Mouse (Mus musculus): ENCODE measurements around the gene Fuk. TPM values are rescaled to one million over a fixed set of nuclear protein-coding genes. Genes with fewer than 3 reads are reported as not detected.

Gene Fuk
- polyA plus RNA-seq, 1 experiment from 2014 or later: 3.0 TPM

DNA sequence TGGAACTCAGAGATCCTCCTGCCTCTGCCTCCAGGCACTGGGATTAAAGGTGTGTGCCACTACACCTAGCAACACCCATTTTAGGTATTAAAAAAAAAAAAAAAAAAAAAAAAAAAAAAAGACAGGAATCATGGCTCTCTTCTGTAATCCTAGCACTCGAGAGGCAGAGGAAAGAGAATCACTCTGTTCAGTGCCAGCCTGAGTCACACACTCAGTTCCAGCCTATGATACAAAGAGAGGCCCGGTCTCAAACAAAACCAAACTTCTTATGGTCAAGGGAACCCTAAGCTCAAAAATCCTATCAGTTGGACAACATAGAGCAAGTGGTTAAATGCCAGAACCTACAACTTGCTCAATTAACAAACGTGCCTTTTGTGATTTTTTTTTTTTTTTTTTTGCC lies 57.3 kb downstream of the Fuk start:
- Histone ChIP-seq H3K9ac (peak overlapping the region; percentile 93), H3K4me2 (peak overlapping the region; percentile 89), H3K9me3 (replicated peaks) (no peaks in the 10 kb centered on the region), H3K4me1 (replicated peaks) (peaks cover 43% of the 10 kb centered on the region), H3K27ac (no peak overlapping the region), H3K4me3 (replicated peaks) (peak overlapping the region; percentile 83), H3K36me3 (peaks cover 52% of the 10 kb centered on the region), H3K27me3 (no peaks in the 10 kb centered on the region)
- ATAC-seq (ENCODE audit: low read depth) (no peak), DNase-seq (no peak)
- WGBS (ENCODE audit: insufficient replicate concordance): 60% methylated on average over 3 of the region's 3 CpGs

DNA sequence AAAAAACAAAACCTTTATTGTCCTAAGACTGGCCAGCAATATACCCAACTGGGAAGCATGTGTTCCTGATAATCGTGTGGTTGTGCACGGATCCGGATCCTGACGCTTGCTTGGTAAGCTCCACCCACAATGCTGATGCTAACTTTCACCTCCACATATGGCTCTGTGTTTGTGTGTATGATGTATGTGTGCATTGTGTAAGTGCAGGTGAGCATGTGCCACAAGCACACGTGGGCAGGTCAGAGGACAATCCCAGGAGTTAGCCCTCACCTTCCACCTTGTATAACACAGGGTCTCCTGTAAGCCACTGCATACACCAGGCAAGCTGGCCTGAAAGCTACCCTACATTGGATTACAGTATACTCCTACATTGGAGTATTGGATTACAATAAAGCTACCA lies 59.1 kb downstream of the Fuk start:
- no peak for ATAC-seq (ENCODE audit: low read depth)
- Histone ChIP-seq H3K4me3 (replicated peaks) (no peak overlapping the region), H3K9ac (no peak overlapping the region; the same call in 1 of the 2 replicates), H3K4me2 (0 out of 2 replicates have a peak overlapping the region, but pooled peaks have one; percentile 89), H3K27me3 (no peaks in the 10 kb centered on the region), H3K27ac (no peak overlapping the region), H3K36me3 (peaks cover 63% of the 10 kb centered on the region), H3K9me3 (replicated peaks) (no peaks in the 10 kb centered on the region), H3K4me1 (replicated peaks) (peaks cover 34% of the 10 kb centered on the region)
- DNase-seq: no peak
- WGBS (ENCODE audit: insufficient replicate concordance): 79% methylated on average over 5 of the region's 5 CpGs

GRCm38 (mm10) chr8:110842012-110842574 lies 60.2 kb downstream of the Fuk start:
- Histone ChIP-seq H3K27ac (no peak overlapping the region), H3K9ac (no peak overlapping the region), H3K4me3 (replicated peaks) (no peak overlapping the region), H3K36me3 (peaks cover 75% of the 10 kb centered on the region), H3K4me1 (replicated peaks) (peaks cover 27% of the 10 kb centered on the region), H3K27me3 (no peaks in the 10 kb centered on the region), H3K9me3 (replicated peaks) (no peaks in the 10 kb centered on the region), H3K4me2 (no peak overlapping the region)
- ATAC-seq (ENCODE audit: low read depth) (no peak), DNase-seq (no peak)
- 83% methylated on average over 3 of the region's 3 CpGs for WGBS (ENCODE audit: insufficient replicate concordance)

Other genes with a start within 250 kb of the Fuk start
- gene Mtss1l, start 181.0 kb downstream of the Fuk start, polyA plus RNA-seq (2015; fragmentation: Nextera tagmentation; extraction: Ambion mirVana): 0.75 and 0.89 TPM in 2 replicates
- gene Il34, start 96.6 kb downstream of the Fuk start, polyA plus RNA-seq (2015; fragmentation: Nextera tagmentation; extraction: Ambion mirVana): 0.06 and 0.14 TPM in 2 replicates
- gene Cog4, start 55.9 kb downstream of the Fuk start, polyA plus RNA-seq (2015; fragmentation: Nextera tagmentation; extraction: Ambion mirVana): 32.0 and 36.5 TPM in 2 replicates
- 75.4 and 92.7 TPM in 2 replicates for gene Sf3b3, start 55.7 kb downstream of the Fuk start, polyA plus RNA-seq (2015; fragmentation: Nextera tagmentation; extraction: Ambion mirVana)
- 21.0 and 25.2 TPM in 2 replicates for gene St3gal2, start 17.4 kb upstream of the Fuk start, polyA plus RNA-seq (2015; fragmentation: Nextera tagmentation; extraction: Ambion mirVana)
- gene Ddx19a, start 95.3 kb upstream of the Fuk start, polyA plus RNA-seq (2015; fragmentation: Nextera tagmentation; extraction: Ambion mirVana): 11.3 and 12.5 TPM in 2 replicates
- gene Ddx19b, start 129.3 kb upstream of the Fuk start, polyA plus RNA-seq (2015; fragmentation: Nextera tagmentation; extraction: Ambion mirVana): 3.4 and 4.0 TPM in 2 replicates
- gene Aars, start 130.7 kb upstream of the Fuk start, polyA plus RNA-seq (2015; fragmentation: Nextera tagmentation; extraction: Ambion mirVana): 55.5 and 66.2 TPM in 2 replicates
- 1.8 and 7.8 TPM in 2 replicates for gene Exosc6, start 153.9 kb upstream of the Fuk start, polyA plus RNA-seq (2015; fragmentation: Nextera tagmentation; extraction: Ambion mirVana)
- not detected in 2 replicates for gene Clec18a, start 189.9 kb upstream of the Fuk start, polyA plus RNA-seq (2015; fragmentation: Nextera tagmentation; extraction: Ambion mirVana)
- gene Pdpr, start 192.1 kb upstream of the Fuk start, polyA plus RNA-seq (2015; fragmentation: Nextera tagmentation; extraction: Ambion mirVana): 2.9 and 3.9 TPM in 2 replicates